Mouse (Mus musculus): ENCODE data around the gene Cadm2.

Gene Cadm2

DNA sequence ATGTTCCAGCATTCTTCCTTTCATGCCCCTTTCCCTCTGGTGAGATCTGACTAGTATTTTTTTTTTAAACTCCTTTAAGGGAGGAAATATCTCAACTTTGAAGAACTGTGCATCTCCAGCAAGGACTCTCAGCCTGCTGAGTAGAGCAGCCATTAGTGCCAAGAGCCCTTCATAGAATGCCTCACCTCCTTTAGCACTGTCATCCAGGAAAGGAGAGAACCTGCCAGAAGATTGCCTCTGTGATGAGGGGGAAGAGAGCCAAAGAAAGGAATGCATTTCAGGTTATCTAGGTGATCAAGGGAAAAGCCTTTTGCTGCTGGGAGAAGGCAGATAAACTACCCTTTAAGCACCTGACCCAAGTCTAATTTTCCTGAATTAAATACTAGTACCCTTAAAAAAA is 943.5 kb downstream of the Cadm2 start:
- no peak for DNase-seq

DNA sequence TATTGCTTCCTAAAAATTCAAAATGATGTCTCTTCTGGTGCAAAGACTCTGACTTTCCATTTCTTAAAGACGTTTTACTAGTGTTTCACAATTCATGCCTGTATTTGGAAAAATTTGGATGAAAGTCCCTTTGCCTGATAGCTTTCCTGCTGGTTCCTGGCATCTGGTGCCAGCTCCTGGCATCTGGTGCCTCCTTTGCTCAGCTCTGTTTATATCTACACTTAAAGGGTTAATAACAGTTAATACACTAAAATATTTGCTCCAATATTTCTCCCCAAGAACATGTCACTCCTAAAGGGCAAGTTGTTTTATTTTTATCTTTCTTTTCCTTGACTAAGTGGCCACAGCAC is 969.7 kb downstream of the Cadm2 start:
- DNase-seq, result no peak

DNA sequence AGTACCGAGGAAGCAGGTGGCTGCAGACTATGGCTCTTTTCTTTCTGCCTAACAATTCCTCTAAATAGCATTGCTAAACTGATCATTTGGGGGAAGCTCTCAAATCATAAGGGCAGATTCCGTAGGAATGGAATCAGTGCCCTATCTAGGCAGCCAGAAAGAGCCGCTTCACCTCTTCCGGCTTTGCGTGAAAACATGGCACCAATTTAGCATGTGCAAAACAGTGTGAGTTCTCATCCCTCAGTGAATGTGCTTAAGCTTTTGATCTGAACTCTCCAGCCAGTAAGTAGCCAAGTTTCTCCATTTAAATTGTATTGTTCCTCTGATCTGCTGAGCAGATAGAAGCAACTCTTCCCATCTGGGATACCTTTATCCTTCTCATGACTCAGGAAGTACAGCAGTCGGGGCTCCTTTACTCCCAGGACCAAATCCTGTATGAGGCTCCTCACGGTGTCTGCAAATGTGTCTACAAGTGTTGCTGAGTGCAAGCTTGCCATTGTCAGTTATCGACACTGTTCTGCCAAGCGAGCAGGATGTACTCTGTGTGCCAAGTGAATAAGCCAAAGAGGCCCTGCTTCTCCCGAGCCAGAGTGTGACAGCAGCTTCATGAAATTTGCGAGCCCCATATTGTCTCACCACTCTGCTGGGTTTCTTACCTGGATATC is 970.2 kb downstream of the Cadm2 start:
- no peak for DNase-seq

DNA sequence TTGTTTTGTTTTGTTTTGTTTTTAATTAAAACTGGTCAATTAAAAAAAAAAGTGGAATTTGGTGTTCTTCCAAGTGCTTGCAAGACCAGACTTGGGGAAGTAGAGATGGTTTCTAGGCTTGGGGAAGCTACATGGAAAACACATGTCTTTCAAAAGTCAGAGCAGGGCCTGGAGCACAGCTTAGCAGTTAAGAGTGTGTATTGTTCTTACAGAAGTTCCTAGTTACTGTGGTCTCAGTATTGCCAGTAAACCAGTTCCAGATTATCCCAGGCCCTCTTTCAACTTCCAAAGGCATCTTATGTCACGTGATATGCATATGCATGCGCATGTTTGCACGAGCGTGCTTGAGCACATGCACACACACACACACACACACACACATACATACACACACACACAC is 972.9 kb downstream of the Cadm2 start:
- DNase-seq, result no peak

DNA sequence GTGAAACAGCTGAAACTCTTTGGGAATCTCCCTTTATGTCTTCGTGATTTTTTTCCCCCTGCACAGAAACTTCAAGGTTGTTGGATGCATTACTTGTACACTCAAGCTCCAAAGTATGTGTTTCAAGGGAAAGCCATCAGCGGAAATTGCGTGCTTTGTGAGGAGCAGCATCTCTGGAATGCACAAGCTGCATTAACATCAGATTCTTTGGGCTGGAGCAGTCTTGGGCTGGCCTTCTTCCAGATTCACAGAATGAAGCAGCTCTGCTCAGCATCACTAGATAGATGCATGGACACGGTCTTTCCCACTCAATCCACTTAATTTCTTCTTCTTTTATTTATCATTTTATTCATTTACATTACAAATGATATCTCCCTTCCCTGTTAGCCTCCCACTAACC is 977.1 kb downstream of the Cadm2 start:
- no peak for DNase-seq

DNA sequence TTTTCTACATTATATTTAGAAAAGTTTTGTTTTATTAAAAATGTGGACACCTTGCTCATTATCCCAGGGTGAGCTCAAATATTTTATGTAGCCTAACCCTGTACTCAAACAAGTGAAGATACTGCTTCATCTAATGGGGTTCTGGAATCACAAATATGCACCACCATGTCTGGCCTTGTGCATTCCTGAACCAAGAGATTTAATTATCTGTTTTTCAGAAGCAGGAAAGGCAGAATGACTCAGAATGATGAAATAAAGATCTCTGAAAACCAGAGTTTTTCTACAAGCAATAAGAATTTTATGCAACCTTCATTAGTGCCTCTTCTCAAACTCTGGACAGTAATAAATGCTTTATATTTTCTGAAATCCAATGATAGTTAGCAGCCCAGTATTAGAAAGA is 993.2 kb downstream of the Cadm2 start:
- no peak for DNase-seq

DNA sequence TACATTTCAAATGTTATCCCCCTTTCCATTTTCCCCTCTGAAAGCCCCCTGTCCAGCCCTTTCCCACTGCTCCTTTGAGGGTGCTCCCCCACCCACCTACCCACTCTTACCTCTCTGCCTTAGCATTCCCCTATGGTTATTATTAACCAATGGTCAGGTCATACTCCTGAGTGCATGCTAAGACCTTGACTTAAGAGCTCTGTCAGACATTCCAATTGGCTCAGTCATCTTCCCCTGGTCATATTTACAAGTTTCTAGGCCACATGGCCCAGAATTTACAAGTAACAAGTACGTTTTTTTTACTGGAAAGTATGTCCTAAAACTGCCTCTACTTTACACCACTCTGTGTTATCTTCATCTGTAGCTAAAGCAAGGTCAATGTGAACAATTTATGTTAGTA is 998.3 kb downstream of the Cadm2 start:
- DNase-seq, result no peak

DNA sequence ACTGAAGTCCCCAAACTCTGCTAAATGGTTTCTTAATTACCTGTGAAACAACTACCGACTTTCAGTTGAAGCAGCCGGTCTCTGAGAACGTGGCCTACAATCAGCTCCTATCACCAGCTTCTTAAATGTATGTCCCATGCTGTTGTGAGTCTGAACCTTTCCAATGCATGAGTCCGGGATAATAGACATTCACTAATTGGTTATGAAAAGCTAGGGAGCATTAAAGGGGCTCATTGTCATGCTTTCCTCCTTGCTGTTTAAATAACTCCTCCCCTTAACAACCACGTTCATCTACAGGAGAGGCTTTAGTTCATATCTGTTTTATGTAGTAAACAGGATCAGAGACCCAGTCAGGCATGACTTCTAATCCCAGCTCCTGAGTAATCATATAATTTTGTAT is 1008.1 kb downstream of the Cadm2 start:
- DNase-seq, result no peak
